Mouse (Mus musculus): ENCODE measurements around the gene Cnmd. TPM values are rescaled to one million over a fixed set of nuclear protein-coding genes. Genes with fewer than 3 reads are reported as not detected.

Cnmd gene
- not detected in 2 replicates for polyA plus RNA-seq (2012; rRNA removed)

DNA sequence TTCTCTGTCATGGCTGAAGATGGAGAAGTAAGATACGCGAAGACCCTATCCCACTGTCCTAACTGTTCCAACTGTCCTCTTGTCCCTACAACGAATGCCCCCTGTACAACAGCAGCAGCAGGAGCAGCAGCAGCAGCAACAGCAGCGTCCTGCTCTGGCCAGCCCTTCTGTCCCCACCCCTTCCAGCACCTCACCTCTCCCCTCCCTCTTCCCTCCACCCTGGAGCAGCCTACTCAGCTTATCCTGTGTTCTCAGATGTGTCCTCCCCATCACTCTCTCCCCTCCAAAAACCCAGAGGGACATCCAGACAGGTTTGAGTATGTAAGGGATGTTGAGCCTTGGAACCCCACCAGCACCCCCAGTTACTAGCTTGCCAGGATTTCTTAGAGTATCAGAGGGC lies at the start of gene Cnmd:
Cnmd (minus strand) TSS at position 170 of the 400 bp plus-strand sequence.
- no peak for TF ChIP-seq POLR2A (IDR thresholded peaks at IDR 0.05; ENCODE audit: low read depth, low read length)
- no peak for TF ChIP-seq CTCF (IDR thresholded peaks at IDR 0.05; ENCODE audit: extremely low read depth, insufficient read depth, insufficient read length, insufficient replicate concordance)
- DNase-seq (ENCODE audit: low read depth in 1 of 2, low spot score in 2 of 2): no peak
- no peak within 1 kb of the TSS for H3K27ac ChIP-seq (ENCODE audit: insufficient read depth, low read length)
- no peaks in the 10 kb centered on the region for H3K27me3 ChIP-seq (ENCODE audit: control insufficient read depth, insufficient read depth, low read length)
- H3K4me1 ChIP-seq (ENCODE audit: control insufficient read depth, insufficient read depth, insufficient read length): peaks cover 3% of the 10 kb centered on the region; the same call in 1 of the 2 replicates
- peak within 1 kb of the TSS; percentile 24 for H3K4me3 ChIP-seq (ENCODE audit: extremely low read depth, insufficient read depth, insufficient read length)
- H3K36me3 ChIP-seq (ENCODE audit: control insufficient read depth, insufficient read depth, low read length): no peaks in the 10 kb centered on the region
- 62% methylated on average over 4 of the region's 4 CpGs for WGBS

GRCm38 (mm10) chr14:79711301-79711700 lies 49.3 kb upstream of the Cnmd start:
- DNase-seq (ENCODE audit: low read depth in 1 of 2, low spot score in 2 of 2): no peak
- Histone ChIP-seq H3K27me3 (ENCODE audit: control insufficient read depth, insufficient read depth, low read length) (no peaks in the 10 kb centered on the region), H3K4me1 (ENCODE audit: control insufficient read depth, insufficient read depth, insufficient read length) (no peaks in the 10 kb centered on the region), H3K36me3 (ENCODE audit: control insufficient read depth, insufficient read depth, low read length) (no peaks in the 10 kb centered on the region), H3K27ac (ENCODE audit: insufficient read depth, low read length) (no peak overlapping the region), H3K4me3 (ENCODE audit: extremely low read depth, insufficient read depth, insufficient read length) (no peak overlapping the region)
- TF ChIP-seq POLR2A (IDR thresholded peaks at IDR 0.05; ENCODE audit: low read depth, low read length) (no peak), CTCF (IDR thresholded peaks at IDR 0.05; ENCODE audit: extremely low read depth, insufficient read depth, insufficient read length, insufficient replicate concordance) (no peak)
- 91% methylated on average over 4 of the region's 4 CpGs for WGBS

- no peak for DNase-seq (ENCODE audit: low read depth in 1 of 2, low spot score in 2 of 2)
- H3K27ac ChIP-seq (ENCODE audit: insufficient read depth, low read length): no peak overlapping the region
- no peaks in the 10 kb centered on the region for H3K4me1 ChIP-seq (ENCODE audit: control insufficient read depth, insufficient read depth, insufficient read length)
- no peaks in the 10 kb centered on the region for H3K36me3 ChIP-seq (ENCODE audit: control insufficient read depth, insufficient read depth, low read length)
- 91% methylated on average over 22 of the region's 22 CpGs for WGBS
- H3K27me3 ChIP-seq (ENCODE audit: control insufficient read depth, insufficient read depth, low read length): no peaks in the 10 kb centered on the region
- no peak overlapping the region for H3K4me3 ChIP-seq (ENCODE audit: extremely low read depth, insufficient read depth, insufficient read length)
- no peak for TF ChIP-seq POLR2A (IDR thresholded peaks at IDR 0.05; ENCODE audit: low read depth, low read length)
Observed at GRCm38 (mm10) chr14:79703523-79704172, 41.7 kb upstream of the Cnmd start.

GRCm38 (mm10) chr14:79701606-79702005 lies 39.6 kb upstream of the Cnmd start:
- DNase-seq (ENCODE audit: low read depth in 1 of 2, low spot score in 2 of 2): no peak
- Histone ChIP-seq H3K36me3 (ENCODE audit: control insufficient read depth, insufficient read depth, low read length) (no peaks in the 10 kb centered on the region), H3K4me3 (ENCODE audit: extremely low read depth, insufficient read depth, insufficient read length) (no peak overlapping the region), H3K4me1 (ENCODE audit: control insufficient read depth, insufficient read depth, insufficient read length) (no peaks in the 10 kb centered on the region), H3K27me3 (ENCODE audit: control insufficient read depth, insufficient read depth, low read length) (no peaks in the 10 kb centered on the region), H3K27ac (ENCODE audit: insufficient read depth, low read length) (no peak overlapping the region)
- TF ChIP-seq CTCF (IDR thresholded peaks at IDR 0.05; ENCODE audit: extremely low read depth, insufficient read depth, insufficient read length, insufficient replicate concordance) (no peak), POLR2A (IDR thresholded peaks at IDR 0.05; ENCODE audit: low read depth, low read length) (no peak)
- 85% methylated on average over 5 of the region's 5 CpGs for WGBS

DNA sequence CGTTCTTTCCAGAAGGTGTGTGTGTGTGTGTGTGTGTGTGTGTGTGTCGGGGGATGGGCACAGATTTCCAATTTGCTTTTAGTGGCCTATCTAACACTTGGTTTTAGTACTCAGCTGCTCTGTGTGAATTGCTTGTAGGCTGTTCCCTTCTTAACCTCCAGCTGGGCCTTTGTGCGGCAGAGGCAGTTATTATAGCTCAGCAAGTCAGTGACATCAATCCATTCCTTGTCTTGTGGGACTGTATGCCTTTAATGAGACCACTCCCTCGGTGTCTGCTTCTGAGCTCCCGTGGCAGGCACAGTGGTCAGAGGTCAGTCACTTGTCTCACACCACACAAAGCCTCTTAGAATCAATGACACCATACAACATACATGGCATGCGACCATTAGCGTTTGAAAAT lies 39.1 kb upstream of the Cnmd start:
- H3K4me1 ChIP-seq (ENCODE audit: control insufficient read depth, insufficient read depth, insufficient read length): no peaks in the 10 kb centered on the region
- H3K4me3 ChIP-seq (ENCODE audit: extremely low read depth, insufficient read depth, insufficient read length): no peak overlapping the region
- WGBS: 76% methylated on average over 7 of the region's 7 CpGs
- TF ChIP-seq POLR2A (IDR thresholded peaks at IDR 0.05; ENCODE audit: low read depth, low read length) (no peak), CTCF (IDR thresholded peaks at IDR 0.05; ENCODE audit: extremely low read depth, insufficient read depth, insufficient read length, insufficient replicate concordance) (no peak)
- no peak overlapping the region for H3K27ac ChIP-seq (ENCODE audit: insufficient read depth, low read length)
- H3K27me3 ChIP-seq (ENCODE audit: control insufficient read depth, insufficient read depth, low read length): no peaks in the 10 kb centered on the region
- H3K36me3 ChIP-seq (ENCODE audit: control insufficient read depth, insufficient read depth, low read length): no peaks in the 10 kb centered on the region
- DNase-seq (ENCODE audit: low read depth in 1 of 2, low spot score in 2 of 2): no peak

GRCm38 (mm10) chr14:79699381-79699780 lies 37.4 kb upstream of the Cnmd start:
- Histone ChIP-seq H3K36me3 (ENCODE audit: control insufficient read depth, insufficient read depth, low read length) (no peaks in the 10 kb centered on the region), H3K4me1 (ENCODE audit: control insufficient read depth, insufficient read depth, insufficient read length) (no peaks in the 10 kb centered on the region), H3K27ac (ENCODE audit: insufficient read depth, low read length) (no peak overlapping the region), H3K4me3 (ENCODE audit: extremely low read depth, insufficient read depth, insufficient read length) (no peak overlapping the region), H3K27me3 (ENCODE audit: control insufficient read depth, insufficient read depth, low read length) (no peaks in the 10 kb centered on the region)
- TF ChIP-seq POLR2A (IDR thresholded peaks at IDR 0.05; ENCODE audit: low read depth, low read length) (no peak), CTCF (IDR thresholded peaks at IDR 0.05; ENCODE audit: extremely low read depth, insufficient read depth, insufficient read length, insufficient replicate concordance) (no peak)
- no peak for DNase-seq (ENCODE audit: low read depth in 1 of 2, low spot score in 2 of 2)
- 71% methylated on average over 6 of the region's 6 CpGs for WGBS

DNA sequence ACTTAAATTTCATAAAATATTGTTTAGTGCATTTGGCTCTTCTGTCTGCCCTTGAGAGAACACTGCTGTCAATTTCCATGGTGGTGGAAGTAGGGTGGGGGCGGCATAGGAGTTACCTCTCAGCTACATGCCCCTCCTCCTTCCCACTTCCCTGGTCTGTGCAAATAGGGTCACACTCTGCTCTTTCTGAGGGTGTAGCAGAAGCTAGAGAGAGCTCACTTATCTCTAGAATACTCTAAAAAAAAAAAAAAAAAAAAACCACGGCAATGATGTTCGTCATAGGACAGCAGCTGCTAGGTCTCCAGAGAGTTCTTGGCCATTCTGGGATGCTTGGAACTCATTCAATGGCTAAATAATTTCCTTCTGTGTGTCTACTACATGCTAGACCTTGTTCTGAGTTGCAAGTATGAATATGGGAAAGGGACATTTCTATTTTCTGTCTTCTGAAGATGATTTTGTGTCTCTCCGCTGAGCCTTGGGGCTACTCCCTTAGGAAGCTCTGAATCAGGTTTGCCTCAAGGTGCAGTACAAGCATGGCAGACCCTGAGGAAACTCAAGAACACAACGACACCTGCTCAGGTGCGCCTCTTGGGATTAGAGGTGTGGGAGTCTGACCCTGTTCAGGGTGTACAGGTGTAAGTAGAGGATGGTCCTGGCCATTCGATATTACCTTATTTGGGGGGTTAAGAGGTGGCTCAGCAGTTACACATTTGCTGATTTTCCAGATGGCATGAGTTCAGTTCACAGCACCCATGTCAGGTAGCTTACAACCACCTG lies 28.3 kb upstream of the Cnmd start:
- Histone ChIP-seq H3K27me3 (ENCODE audit: control insufficient read depth, insufficient read depth, low read length) (no peaks in the 10 kb centered on the region), H3K4me1 (ENCODE audit: control insufficient read depth, insufficient read depth, insufficient read length) (no peaks in the 10 kb centered on the region), H3K4me3 (ENCODE audit: extremely low read depth, insufficient read depth, insufficient read length) (no peak overlapping the region), H3K36me3 (ENCODE audit: control insufficient read depth, insufficient read depth, low read length) (no peaks in the 10 kb centered on the region), H3K27ac (ENCODE audit: insufficient read depth, low read length) (no peak overlapping the region)
- DNase-seq (ENCODE audit: low read depth in 1 of 2, low spot score in 2 of 2): no peak
- 86% methylated on average over 7 of the region's 7 CpGs for WGBS
- TF ChIP-seq POLR2A (IDR thresholded peaks at IDR 0.05; ENCODE audit: low read depth, low read length) (no peak), CTCF (IDR thresholded peaks at IDR 0.05; ENCODE audit: extremely low read depth, insufficient read depth, insufficient read length, insufficient replicate concordance) (no peak)
